Mouse (Mus musculus) lung, postnatal 36 days (tissue): Measurements from ENCODE around the gene Ankrd42.

Experiments
- DNase-seq: peaks from one replicate; pipeline ENCODE4 v3.0.0; 2022; ENCODE audit warnings: mixed read lengths

Gene Ankrd42

GRCm38 (mm10) chr7:92560986-92561876 is 75.7 kb downstream of the Ankrd42 start, which contains the start of gene Ccdc90b:
TSS of gene Ccdc90b (plus strand) at chr7:92561149.
- DNase-seq, result peak; percentile 95

GRCm38 (mm10) chr7:92558744-92559143 is 78.2 kb downstream of the Ankrd42 start:
- no peak for DNase-seq

- peak; percentile 43 for DNase-seq
Observed at GRCm38 (mm10) chr7:92550990-92551392, 86.0 kb downstream of the Ankrd42 start.

- no peak for DNase-seq
Observed at GRCm38 (mm10) chr7:92550248-92550989, 86.5 kb downstream of the Ankrd42 start.

GRCm38 (mm10) chr7:92546763-92547162 is 90.2 kb downstream of the Ankrd42 start:
- no peak for DNase-seq

- no peak for DNase-seq
Observed at GRCm38 (mm10) chr7:92532351-92533036, 104.4 kb downstream of the Ankrd42 start.
